22 mouse cellular contexts compared by ENCODE assay signal in genomic region chr15:20089780-20090179, GRCm38 (mm10).
DNase-seq lines count a peak whose midpoint lies in the region; ATAC-seq and TF ChIP-seq lines count a peak whose summit lies in the region.
"Had no signal": no experiment of that assay in that cellular context is flagged by ENCODE, and none has a peak within 500 bp of the region (broad histone marks: within the 10 kb centered on the region; RNA-seq: fewer than 3 reads in every experiment).

No protein-coding gene starts in this region.

- H3K27me3 ChIP-seq in forebrain, embryonic 15.5 days, result no peaks in the 10 kb centered on the region
- H3K27me3 ChIP-seq: heart, embryonic 13.5 days had no signal

- ATAC-seq in forebrain, embryonic 15.5 days (replicated peaks), result peak; percentile 71; the same call in 1 of the 2 replicates
- ATAC-seq in megakaryocyte, adult 5-6 weeks (ENCODE audit: poor library complexity, severe bottlenecking), result no peak
- ATAC-seq: activated CD4-positive, CD25-positive, alpha-beta regulatory T cell, adult 4 months; CD4-positive, CD25-positive, alpha-beta regulatory T cell, adult 4 months; hindbrain, postnatal 0 days; inflammation-experienced regulatory T-cells, adult 6 months; intestine, embryonic 16.5 days had no signal

- H3K4me2 ChIP-seq in forebrain, embryonic 15.5 days (replicated peaks), result no peak overlapping the region
- H3K4me2 ChIP-seq: heart, embryonic 13.5 days; hindbrain, embryonic 14.5 days had no signal

- no peak for TF ChIP-seq CTCF in brain, embryonic 14.5 days (IDR thresholded peaks at IDR 0.05; ENCODE audit: borderline replicate concordance, extremely low read depth, insufficient read depth, insufficient read length)

- no peaks in the 10 kb centered on the region for H3K9me3 ChIP-seq in forebrain, embryonic 15.5 days
- H3K9me3 ChIP-seq: heart, embryonic 13.5 days had no signal

- H3K4me3 ChIP-seq in forebrain, embryonic 15.5 days, result no peak overlapping the region
- H3K4me3 ChIP-seq: heart, embryonic 13.5 days had no signal

- no peaks in the 10 kb centered on the region for H3K36me3 ChIP-seq in forebrain, embryonic 15.5 days
- H3K36me3 ChIP-seq: heart, embryonic 13.5 days had no signal

- H3K4me1 ChIP-seq in forebrain, embryonic 15.5 days, result no peaks in the 10 kb centered on the region
- H3K4me1 ChIP-seq: heart, embryonic 13.5 days had no signal

- DNase-seq in Muller cell, postnatal 12 days (ENCODE audit: inconsistent ontology term), result peak; percentile 62
- DNase-seq in brain, embryonic 14.5 days (ENCODE audit: low read depth), result peak; percentile 67
- DNase-seq in retina, postnatal 1 day, result peak; percentile 71
- DNase-seq in left cerebral cortex, adult 18-20 months (ENCODE audit: low spot score in 2 of 2), result no peak
- DNase-seq: adrenal gland, adult 8-10 months; adrenal gland, postnatal 25 days; cerebellum, adult 18-20 months; cerebellum, adult 9-10 months; cerebellum, postnatal 14 days; gastrocnemius, postnatal 25 days; heart, adult 18-20 months; heart, postnatal 14 days; heart, postnatal 4 days had no signal

- H3K9ac ChIP-seq in forebrain, embryonic 15.5 days (replicated peaks), result no peak overlapping the region
- H3K9ac ChIP-seq: heart, embryonic 13.5 days; hindbrain, embryonic 14.5 days had no signal

- H3K27ac ChIP-seq in forebrain, embryonic 15.5 days (replicated peaks), result no peak overlapping the region
- H3K27ac ChIP-seq: heart, embryonic 13.5 days; hindbrain, embryonic 14.5 days; hindbrain, postnatal 0 days had no signal

- no peak for TF ChIP-seq POLR2A in brain, embryonic 14.5 days (IDR thresholded peaks at IDR 0.05; ENCODE audit: borderline replicate concordance, extremely low read depth, insufficient read depth, insufficient read length, poor library complexity, severe bottlenecking)

Comparison
In these comparisons a context has a peak if more than half of its experiments do, and no peak if none do; other contexts are left out.
1. DNase-seq: peak in Muller cell, postnatal 12 days (single experiment), brain, embryonic 14.5 days (single experiment) and retina, postnatal 1 day (single experiment); none in left cerebral cortex, adult 18-20 months (0 of 2).